Mouse (Mus musculus) liver, postnatal 0 days (tissue): Measurements from ENCODE around the gene Fbxo45.

Experiments
- CTCF ChIP-seq: sonication (generic); IDR thresholded peaks from 2 replicates; pipeline ENCODE4 v1.5.1; 2016; ENCODE audit warnings: antibody characterized with exemption, low read depth
- EP300 ChIP-seq: IDR thresholded peaks from 2 replicates; pipeline ENCODE4 v1.6.1; 2016; ENCODE audit warnings: antibody characterized with exemption, low read depth, mild to moderate bottlenecking

DNA sequence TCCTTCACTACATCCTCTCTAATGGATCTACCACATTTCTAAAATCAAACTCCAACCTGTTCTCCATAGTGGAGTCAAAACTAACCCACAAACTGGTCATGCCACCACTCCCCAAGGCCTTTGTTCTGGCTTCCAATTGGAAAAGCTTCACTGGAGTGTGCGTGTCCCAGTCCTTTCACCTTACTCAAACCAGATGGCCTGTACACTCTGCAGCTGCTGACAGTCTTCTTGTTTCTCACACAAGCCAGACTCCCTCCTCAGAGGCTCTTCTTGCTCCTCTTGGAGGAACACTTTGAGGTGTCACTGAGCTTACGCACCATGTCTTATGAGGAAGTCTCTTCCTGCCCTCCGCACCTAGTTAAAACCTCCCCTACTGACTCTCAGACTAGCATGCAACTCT, 3.1 kb downstream of the Fbxo45 start:
- TF ChIP-seq CTCF (no peak), EP300 (no peak)
